Mouse (Mus musculus) testis, adult 2 months (tissue): ENCODE data around the gene Chrd. TPM values are rescaled to one million over a fixed set of nuclear protein-coding genes. Genes with fewer than 3 reads are reported as not detected.

Experiments used
- H3K27ac ChIP-seq: fragments of 200-500 bp; 2 replicates; pipeline ENCODE4 v1.5.1; 2012; ENCODE audit warnings: low read depth, low read length; ENCODE audit not compliant: control insufficient read depth, insufficient read depth
- H3K27me3 ChIP-seq: fragments of 200-500 bp; 2 replicates; pipeline ENCODE4 v1.6.1; 2012; ENCODE audit warnings: mild to moderate bottlenecking, low read length, moderate library complexity; ENCODE audit not compliant: control insufficient read depth, insufficient read depth
- H3K36me3 ChIP-seq: fragments of 200-500 bp; 2 replicates; pipeline ENCODE4 v1.6.1; 2012; ENCODE audit warnings: mild to moderate bottlenecking, low read length; ENCODE audit not compliant: control insufficient read depth, insufficient read depth
- H3K4me1 ChIP-seq: fragments of 200-500 bp; 2 replicates; pipeline ENCODE4 v1.6.1; 2012; ENCODE audit warnings: low read length; ENCODE audit not compliant: control insufficient read depth, insufficient read depth
- H3K4me3 ChIP-seq: fragments of 200-500 bp; 2 replicates; pipeline ENCODE4 v1.5.1; 2012; ENCODE audit warnings: low read depth, mild to moderate bottlenecking, low read length, moderate library complexity, mixed read lengths; ENCODE audit not compliant: control insufficient read depth
- CTCF ChIP-seq: fragments of 200-500 bp; IDR thresholded peaks from 2 replicates; pipeline ENCODE4 v1.5.1; 2012; ENCODE audit warnings: low read depth, mild to moderate bottlenecking, inconsistent platforms, low read length, moderate library complexity; ENCODE audit not compliant: control insufficient read depth, insufficient read depth, insufficient replicate concordance
- POLR2A ChIP-seq: fragments of 200-500 bp; IDR thresholded peaks from 2 replicates; pipeline ENCODE4 v1.6.1; 2012; ENCODE audit warnings: low read depth, mild to moderate bottlenecking, inconsistent platforms, low read length, moderate library complexity; ENCODE audit not compliant: control insufficient read depth
- polyA plus RNA-seq: library from polyadenylated mRNA; depleted of rRNA; stranded (reverse); fragments of >200 nt; gene quantifications from 2 replicates; pipeline ENCODE4 v1.2.3, GENCODE M21; 2012

Chrd gene
- polyA plus RNA-seq, 1 experiment, result 1.6 TPM

GRCm38 (mm10) chr16:20695622-20696323 lies 37.2 kb upstream of the Chrd start:
- H3K36me3 ChIP-seq, result no peaks in the 10 kb centered on the region; the same call in 1 of the 2 replicates

GRCm38 (mm10) chr16:20699266-20699665 lies 33.7 kb upstream of the Chrd start:
- Histone ChIP-seq H3K27ac (no peak overlapping the region), H3K4me3 (no peak overlapping the region), H3K36me3 (no peaks in the 10 kb centered on the region; the same call in 1 of the 2 replicates), H3K27me3 (no peaks in the 10 kb centered on the region), H3K4me1 (peaks cover 18% of the 10 kb centered on the region)
- TF ChIP-seq CTCF (no peak), POLR2A (no peak)

More at GRCm38 (mm10) chr16:20695622-20696323, 37.2 kb upstream of the Chrd start:
- peaks cover 21% of the 10 kb centered on the region for H3K4me1 ChIP-seq
- H3K4me3 ChIP-seq, result peak overlapping the region; percentile 95
- peak overlapping the region; percentile 60 for H3K27ac ChIP-seq
- H3K27me3 ChIP-seq, result no peaks in the 10 kb centered on the region
- peak; percentile 73 for TF ChIP-seq POLR2A
- no peak for TF ChIP-seq CTCF

- Histone ChIP-seq H3K27ac (no peak overlapping the region), H3K36me3 (no peaks in the 10 kb centered on the region; the same call in 1 of the 2 replicates), H3K27me3 (no peaks in the 10 kb centered on the region), H3K4me1 (peaks cover 10% of the 10 kb centered on the region), H3K4me3 (no peak overlapping the region)
- TF ChIP-seq CTCF (no peak), POLR2A (no peak)
Observed at GRCm38 (mm10) chr16:20700036-20700435, 32.9 kb upstream of the Chrd start.

- no peak overlapping the region for H3K4me3 ChIP-seq
- no peak for TF ChIP-seq CTCF
- TF ChIP-seq POLR2A, result no peak
- no peak overlapping the region for H3K27ac ChIP-seq
- H3K4me1 ChIP-seq, result peaks cover 7% of the 10 kb centered on the region
- no peaks in the 10 kb centered on the region for H3K27me3 ChIP-seq
- H3K36me3 ChIP-seq, result no peaks in the 10 kb centered on the region; the same call in 1 of the 2 replicates
Observed at GRCm38 (mm10) chr16:20701316-20701715, 31.6 kb upstream of the Chrd start.

GRCm38 (mm10) chr16:20701729-20702521 lies 31.0 kb upstream of the Chrd start:
- Histone ChIP-seq H3K4me1 (peaks cover 7% of the 10 kb centered on the region), H3K27me3 (no peaks in the 10 kb centered on the region), H3K36me3 (no peaks in the 10 kb centered on the region; the same call in 1 of the 2 replicates), H3K4me3 (no peak overlapping the region), H3K27ac (no peak overlapping the region)
- TF ChIP-seq CTCF (no peak), POLR2A (no peak)

- H3K27me3 ChIP-seq, result no peaks in the 10 kb centered on the region
- H3K36me3 ChIP-seq, result no peaks in the 10 kb centered on the region; the same call in 1 of the 2 replicates
- TF ChIP-seq CTCF, result peak; percentile 39; the same call in 1 of the 2 replicates
- TF ChIP-seq POLR2A, result no peak
- H3K4me1 ChIP-seq, result peaks cover 9% of the 10 kb centered on the region
- H3K27ac ChIP-seq, result no peak overlapping the region
- H3K4me3 ChIP-seq, result no peak overlapping the region
Observed at GRCm38 (mm10) chr16:20702522-20702893, 30.4 kb upstream of the Chrd start.

GRCm38 (mm10) chr16:20703071-20703470 lies 29.9 kb upstream of the Chrd start:
- Histone ChIP-seq H3K4me1 (peaks cover 9% of the 10 kb centered on the region), H3K36me3 (no peaks in the 10 kb centered on the region; the same call in 1 of the 2 replicates), H3K4me3 (no peak overlapping the region), H3K27ac (no peak overlapping the region), H3K27me3 (no peaks in the 10 kb centered on the region)
- no peak for TF ChIP-seq POLR2A
- TF ChIP-seq CTCF, result no peak
